Mouse (Mus musculus) gastrocnemius, postnatal 4 days (tissue): Measurements from ENCODE around the gene Vmn1r32. TPM values are rescaled to one million over a fixed set of nuclear protein-coding genes. Genes with fewer than 3 reads are reported as not detected.

Source experiments
- DNase-seq, 2 experiments: peaks; one replicate each; pipeline ENCODE4 v3.0.0; 2021 to 2022; ENCODE audit warnings: low spot score in 2 of 2, mixed read lengths in 2 of 2
- long read RNA-seq, 2 experiments: library from polyadenylated mRNA; stranded (forward); transcript quantifications; one replicate each; pipeline ENCODE4 v2.0.0; 2021
- total RNA-seq, 2 experiments: library from RNA; stranded (reverse); gene quantifications; 2 replicates each; pipeline ENCODE4 v1.2.3; 2021

The Vmn1r32 gene
- not detected for total RNA-seq
- long read RNA-seq, experiment 1, result 0 reads
- long read RNA-seq, experiment 2, result 0 reads

GRCm38 (mm10) chr6:66559996-66560395, at the start of gene Vmn1r32:
Gene Vmn1r32 (minus strand): TSS chr6:66560096.
- DNase-seq, result no peak

GRCm38 (mm10) chr6:66595804-66596203, 35.9 kb upstream of the Vmn1r32 start:
- no peak for DNase-seq

- no peak for DNase-seq
Observed at GRCm38 (mm10) chr6:66535966-66536365, 23.9 kb downstream of the Vmn1r32 start.

- peak; percentile 93 to 98 for DNase-seq
Observed at GRCm38 (mm10) chr6:66535028-66535862, 24.7 kb downstream of the Vmn1r32 start, which contains the start of gene Mad2l1. Gene Mad2l1 (plus strand): TSS chr6:66535390.

- no peak for DNase-seq
Observed at GRCm38 (mm10) chr6:66534366-66534941, 25.4 kb downstream of the Vmn1r32 start.

GRCm38 (mm10) chr6:66533241-66533640, 26.7 kb downstream of the Vmn1r32 start:
- DNase-seq, result no peak

GRCm38 (mm10) chr6:66528386-66528785, 31.5 kb downstream of the Vmn1r32 start:
- no peak for DNase-seq

- no peak for DNase-seq
Observed at GRCm38 (mm10) chr6:66516368-66516767, 43.5 kb downstream of the Vmn1r32 start.

Other genes with a start within 250 kb of the Vmn1r32 start
- gene Mad2l1, start 24.7 kb downstream of the Vmn1r32 start, total RNA-seq, result 10 to 100 TPM; 16.4 to 18.4 TPM
- gene Vmn1r33, start 58.2 kb upstream of the Vmn1r32 start, total RNA-seq, result not detected
- not detected for gene Vmn1r34, start 83.8 kb upstream of the Vmn1r32 start, total RNA-seq
- gene Vmn1r35, start 125.8 kb upstream of the Vmn1r32 start, total RNA-seq, result not detected
- gene Vmn1r36, start 159.1 kb upstream of the Vmn1r32 start, total RNA-seq, result not detected
- not detected for gene Vmn1r37, start 169.3 kb upstream of the Vmn1r32 start, total RNA-seq
- not detected for gene Vmn1r38, start 222.5 kb upstream of the Vmn1r32 start, total RNA-seq